Mouse (Mus musculus): Measurements from ENCODE around the gene Traf3.

DNA sequence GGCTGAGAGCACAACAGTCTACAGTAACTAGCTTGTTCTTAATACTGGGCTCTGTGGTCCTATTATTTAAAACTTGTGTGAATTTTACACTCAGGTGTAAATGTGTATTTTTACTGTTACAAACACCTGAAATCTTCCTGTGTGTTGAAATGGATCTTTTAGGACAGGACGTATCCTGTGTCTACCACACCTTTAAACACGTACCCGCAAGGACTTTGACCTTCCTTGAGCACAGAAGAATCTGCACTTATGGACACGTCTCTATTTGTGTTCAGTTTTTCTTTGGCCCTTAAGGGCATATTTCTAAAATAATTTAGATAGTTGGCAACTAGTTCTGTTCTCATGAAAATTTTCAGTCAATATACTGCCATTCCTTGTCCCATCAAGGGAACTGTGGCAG, 22.1 kb downstream of the Traf3 start:
- no peak for TF ChIP-seq CTCF (IDR thresholded peaks at IDR 0.05)
- TF ChIP-seq POLR2A (IDR thresholded peaks at IDR 0.05; ENCODE audit: insufficient read depth, low read depth, low read length), result no peak
- TF ChIP-seq EP300 (IDR thresholded peaks at IDR 0.05; ENCODE audit: insufficient read depth, low read depth, low read length), result no peak
